Mouse (Mus musculus) gastrocnemius, postnatal 14 days (tissue): Measurements from ENCODE around the gene Fam186b. TPM values are rescaled to one million over a fixed set of nuclear protein-coding genes. Genes with fewer than 3 reads are reported as not detected.
A peak's percentile ranks its signal among the peaks of the same experiment; 100 is the strongest.

Experiments used
- DNase-seq: peaks from one replicate; pipeline ENCODE4 v3.0.0; 2021; ENCODE audit warnings: mixed read lengths
- intact Hi-C: fragments of 180-260 bp; cut with DNase I; formaldehyde crosslinking; loops from one replicate; pipeline ENCODE4 v1.15.1; 2025; ENCODE audit warnings: low total_unique reads
- total RNA-seq, 2 experiments: library from RNA; stranded (reverse); gene quantifications; 2 replicates each; pipeline ENCODE4 v1.2.3; 2021

The Fam186b gene
- total RNA-seq, 2 experiments from 2014 or later = not detected

DNA sequence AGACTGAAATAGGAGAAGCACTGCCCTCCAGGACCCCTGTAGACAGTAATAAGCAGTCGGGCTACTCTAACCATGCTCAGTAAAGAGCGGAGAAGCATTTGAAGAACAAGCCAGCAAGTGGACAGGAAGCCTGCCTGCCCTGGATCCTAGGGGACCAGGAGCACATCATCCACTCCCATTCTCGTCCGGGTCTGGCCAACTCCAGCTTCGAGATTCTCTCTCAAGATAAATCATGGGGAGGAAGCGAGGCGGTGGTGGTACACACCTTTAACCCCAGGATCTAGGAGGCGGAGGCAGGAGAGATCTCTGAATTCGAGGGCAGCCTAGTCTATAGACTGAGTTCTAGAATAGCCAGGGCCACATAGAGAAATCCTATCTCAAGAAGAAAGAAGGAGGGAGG is 28.5 kb upstream of the Fam186b start:
- DNase-seq = no peak
- intact Hi-C loops = loop anchor here (10.0 kb wide), 1 partner anchor 141 kb away; no protein-coding TSS in a partner anchor

DNA sequence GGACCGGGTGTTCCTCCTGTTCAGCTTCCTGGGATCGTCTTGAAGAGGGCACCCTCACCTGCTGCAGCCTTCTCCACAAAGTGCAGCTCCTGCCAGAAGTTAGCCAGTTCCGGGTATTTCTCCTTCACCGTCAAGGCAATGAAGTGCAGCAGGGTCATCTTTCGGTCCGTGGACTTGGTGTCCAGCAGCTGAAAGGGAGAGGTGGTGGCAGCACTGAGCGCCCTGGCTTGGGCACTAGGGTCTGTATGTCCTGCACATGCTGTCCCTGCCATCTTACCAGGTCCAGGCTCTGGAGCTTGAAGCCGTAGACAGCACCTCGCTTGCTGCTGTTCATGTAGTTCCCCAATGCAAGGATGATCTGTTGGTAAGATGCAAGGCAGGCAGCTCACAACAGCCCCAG is 25.3 kb upstream of the Fam186b start:
- intact Hi-C loops = loop anchor here (10.0 kb wide), 1 partner anchor 144 kb away; no protein-coding TSS in a partner anchor
- no peak for DNase-seq

DNA sequence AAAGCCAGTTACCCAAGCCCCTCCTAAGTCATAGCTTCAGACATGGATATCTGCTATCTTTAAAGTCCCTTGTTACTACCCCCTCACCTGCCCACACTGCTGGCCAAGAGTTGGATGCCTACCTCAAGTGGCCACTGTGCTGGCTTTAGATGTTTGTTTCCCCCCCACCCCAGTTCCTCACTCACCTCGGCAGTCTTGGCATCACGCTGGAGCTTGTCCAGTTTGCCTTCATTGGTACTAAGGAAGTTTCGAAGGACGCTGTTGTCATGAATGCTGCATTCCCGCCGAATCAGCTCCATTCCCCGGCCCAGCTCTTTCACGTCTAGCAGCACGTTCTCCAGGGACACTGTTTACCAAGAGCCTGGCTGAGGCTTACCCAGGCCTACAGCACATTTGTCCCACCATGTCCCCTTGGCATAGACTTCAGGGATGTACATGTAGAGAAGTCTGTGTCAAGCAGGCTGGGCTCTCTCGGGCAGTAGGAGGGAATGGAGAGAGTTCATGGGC is 24.5 kb upstream of the Fam186b start:
- DNase-seq = no peak
- intact Hi-C loops = loop anchor here (10.0 kb wide), 1 partner anchor 145 kb away; no protein-coding TSS in a partner anchor

DNA sequence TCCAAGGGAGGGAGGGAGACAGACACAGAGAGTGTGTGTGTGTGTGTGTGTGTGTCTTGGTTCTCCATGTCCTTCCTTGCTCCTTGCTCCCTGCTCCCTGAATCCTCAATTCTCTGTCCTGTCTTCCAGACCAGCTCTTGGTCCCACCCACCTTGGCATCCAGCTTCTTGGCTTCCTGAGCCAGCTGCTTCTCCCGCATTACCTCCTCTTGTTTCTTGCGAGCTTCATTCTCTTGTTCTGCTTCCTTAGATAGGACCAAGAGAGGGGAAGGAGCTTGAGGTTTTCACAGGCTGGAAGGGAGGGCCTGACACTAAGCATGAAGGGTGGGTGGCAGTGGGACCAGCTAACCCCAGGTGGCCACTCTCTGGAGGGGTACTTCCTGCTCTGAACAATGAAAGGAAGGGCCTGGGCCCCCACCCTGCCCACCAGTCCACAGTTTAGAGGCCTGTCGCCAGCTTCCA is 23.8 kb upstream of the Fam186b start:
- peak; percentile 61 for DNase-seq
- intact Hi-C loops = loop anchor here (2.0 kb wide), 1 partner anchor 49 kb away; no protein-coding TSS in a partner anchor

DNA sequence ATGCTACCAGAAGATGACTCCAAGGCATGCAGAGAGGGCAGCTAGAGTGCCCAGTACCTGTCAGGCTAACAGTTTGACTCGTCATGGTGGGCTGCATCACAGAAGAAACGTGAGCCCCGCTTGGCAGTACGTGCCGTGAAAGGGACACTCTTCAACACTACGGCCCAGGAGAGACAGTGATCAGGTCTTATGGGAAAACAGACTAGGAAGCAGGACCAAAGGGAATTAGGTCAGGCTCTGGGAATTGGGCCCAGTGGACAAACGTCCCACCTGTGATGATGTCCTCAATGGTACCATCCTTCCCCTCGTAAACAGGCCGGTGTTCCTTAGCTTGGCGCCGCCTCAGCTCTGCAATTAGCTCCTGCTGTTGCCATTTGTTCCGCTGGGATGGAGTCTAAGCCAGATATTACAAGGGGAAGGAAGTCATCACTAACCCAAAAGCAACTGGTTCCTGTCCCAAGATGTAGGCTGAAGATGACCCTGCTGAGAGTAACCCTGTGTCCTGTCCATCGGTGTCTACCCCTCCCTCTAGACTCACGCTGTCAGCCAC is 23.2 kb upstream of the Fam186b start:
- no peak for DNase-seq
- intact Hi-C loops = loop anchor here (2.0 kb wide), 1 partner anchor 50 kb away; no protein-coding TSS in a partner anchor

DNA sequence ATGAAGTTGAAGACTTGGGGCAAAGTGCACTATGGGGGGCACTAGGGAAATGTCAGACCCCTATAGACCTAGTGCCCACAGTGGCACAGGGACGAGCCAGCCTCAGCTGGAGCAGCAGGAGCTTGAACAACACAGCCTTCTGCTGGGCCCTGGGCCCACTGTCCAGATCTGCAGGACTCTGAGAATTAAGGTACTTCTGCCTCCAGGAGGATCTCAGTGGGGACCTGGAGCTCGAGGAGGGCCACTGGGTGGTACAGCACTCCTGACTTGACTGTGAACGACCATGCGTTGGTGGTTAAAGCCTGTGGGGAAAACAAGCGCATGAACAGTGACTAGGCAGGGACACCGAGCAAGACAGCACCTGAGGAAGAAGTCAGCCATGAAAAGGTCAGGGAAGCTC is 22.4 kb upstream of the Fam186b start:
- no peak for DNase-seq
- intact Hi-C loops = loop anchor here (2.0 kb wide), 1 partner anchor 51 kb away; no protein-coding TSS in a partner anchor

DNA sequence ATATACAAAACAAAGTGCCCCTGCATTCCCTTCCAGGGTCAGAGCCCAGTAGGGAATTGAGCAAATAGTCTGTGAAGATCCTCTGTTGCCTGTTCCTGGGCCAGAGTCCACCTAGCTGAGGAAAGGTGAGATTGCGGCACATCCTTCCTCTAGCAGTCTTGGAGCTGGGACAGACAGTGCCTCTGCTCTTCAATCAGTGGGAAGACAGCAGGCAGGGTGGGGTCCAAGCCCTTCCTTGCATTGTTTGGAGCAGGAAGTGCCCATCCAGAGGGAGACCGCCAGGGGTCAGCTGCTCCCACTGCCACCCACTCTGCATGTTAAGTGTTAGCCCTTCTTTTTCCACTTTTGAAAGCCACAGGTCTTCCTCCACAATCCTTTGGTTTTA is 21.6 kb upstream of the Fam186b start:
- intact Hi-C loops = no loop called here

DNA sequence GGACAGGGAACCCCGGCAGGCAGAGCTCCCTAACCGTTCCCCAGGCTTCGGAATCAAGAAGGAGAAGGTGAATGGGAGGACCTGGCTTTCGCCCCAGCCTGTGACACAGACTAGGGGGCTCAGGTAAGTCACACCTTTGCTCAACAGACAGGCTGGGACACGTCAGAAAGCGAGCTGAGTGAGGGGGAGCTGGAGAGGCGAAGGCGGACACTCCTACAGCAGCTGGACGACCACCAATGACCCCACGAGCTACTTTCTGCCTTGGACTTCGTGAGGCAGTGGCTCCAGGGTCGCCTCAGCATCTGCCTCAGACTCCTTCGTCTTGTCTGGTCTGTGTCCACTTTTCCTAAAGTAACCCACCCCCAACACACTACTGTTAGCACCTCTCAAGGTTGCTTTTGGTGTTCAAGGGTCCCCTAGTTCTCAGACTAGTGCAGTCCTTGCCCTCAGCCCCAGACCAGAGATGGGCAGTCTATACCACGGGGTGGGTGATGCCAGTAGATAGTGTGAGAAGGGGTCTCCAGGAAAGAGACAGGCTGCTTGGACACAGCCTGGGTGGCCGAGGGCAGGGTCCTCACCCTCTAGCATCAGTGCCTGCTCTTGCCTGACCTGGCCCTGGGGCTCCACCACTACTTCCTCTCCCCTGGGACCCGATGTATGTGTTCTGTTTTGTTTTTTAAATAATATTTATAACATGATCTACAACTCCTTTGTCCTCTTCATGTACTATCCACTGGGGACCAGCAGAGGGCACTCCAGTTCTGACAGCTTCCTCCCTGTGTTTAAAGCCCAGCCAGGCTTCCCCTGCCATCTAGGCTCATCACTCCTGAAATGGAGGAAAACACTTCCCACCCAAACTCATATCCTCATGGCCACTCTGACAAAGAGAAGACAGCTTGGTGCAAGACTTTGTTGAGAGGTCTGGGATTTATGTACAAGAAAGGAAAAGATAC is 20.9 kb upstream of the Fam186b start:
- DNase-seq = peak; percentile 80
- intact Hi-C loops = no loop called here

More for the DNA sequence above, 21.6 kb upstream of the Fam186b start:
- no peak for DNase-seq

DNA sequence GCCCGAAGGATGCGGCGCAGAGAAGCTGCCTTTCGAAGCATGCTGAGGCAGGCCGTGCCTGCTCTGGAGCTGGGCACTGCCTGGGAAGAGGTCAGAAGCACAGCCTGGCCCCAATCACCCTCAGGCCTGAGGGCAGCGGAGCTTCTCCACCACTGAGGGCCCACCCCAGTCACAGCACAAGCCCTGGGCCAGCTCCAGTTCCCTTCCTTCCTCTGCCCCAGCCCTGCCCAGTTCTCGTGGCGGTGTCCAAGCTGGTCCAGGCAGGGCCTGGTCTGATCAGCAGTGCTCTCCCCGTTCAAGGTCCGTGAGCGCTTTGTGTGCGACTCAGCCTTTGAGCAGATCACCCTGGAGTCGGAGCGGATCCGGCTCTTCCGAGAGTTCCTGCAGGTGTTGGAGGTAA is 19.2 kb upstream of the Fam186b start:
- no peak for DNase-seq
- intact Hi-C loops = no loop called here

DNA sequence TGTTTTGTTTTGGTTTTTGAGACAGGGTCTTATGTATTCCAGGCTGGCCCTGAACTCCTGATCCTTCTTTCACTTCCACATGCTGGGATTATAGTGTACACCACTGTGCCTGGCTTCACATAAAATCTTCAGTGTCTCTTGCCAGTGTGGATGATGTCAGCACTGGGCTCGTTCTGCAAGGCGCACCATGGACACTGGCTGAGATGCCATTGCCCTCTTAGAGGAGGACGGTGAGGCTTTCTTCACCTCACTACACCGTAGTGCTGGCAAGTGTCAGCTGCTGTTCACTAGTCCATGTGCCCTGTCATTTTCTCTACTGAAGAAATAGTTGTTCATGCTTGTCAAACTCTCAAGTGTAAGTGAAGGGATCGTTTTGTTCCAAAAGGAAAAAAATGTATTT is 14.9 kb upstream of the Fam186b start:
- intact Hi-C loops = no loop called here
- DNase-seq = no peak

DNA sequence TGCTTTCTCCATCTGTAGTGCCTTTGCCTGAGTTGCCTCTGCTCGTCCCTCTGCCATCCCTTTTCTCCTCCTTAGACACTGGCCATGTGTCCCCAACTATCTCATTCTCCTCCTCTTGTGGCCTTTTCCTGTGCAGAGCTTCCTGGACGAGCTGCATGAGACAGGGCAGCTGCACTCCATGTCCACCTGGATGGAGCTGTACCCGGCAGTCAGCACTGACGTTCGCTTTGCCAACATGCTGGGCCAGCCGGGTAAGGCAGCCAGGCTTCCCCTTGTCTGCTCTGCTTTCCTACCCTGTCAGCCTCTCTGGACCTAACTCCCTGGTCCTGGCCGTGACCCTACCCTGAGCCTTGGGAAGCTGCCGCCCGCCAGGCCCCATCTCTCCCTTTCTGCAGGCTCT is 13.9 kb upstream of the Fam186b start:
- DNase-seq = no peak
- intact Hi-C loops = no loop called here

DNA sequence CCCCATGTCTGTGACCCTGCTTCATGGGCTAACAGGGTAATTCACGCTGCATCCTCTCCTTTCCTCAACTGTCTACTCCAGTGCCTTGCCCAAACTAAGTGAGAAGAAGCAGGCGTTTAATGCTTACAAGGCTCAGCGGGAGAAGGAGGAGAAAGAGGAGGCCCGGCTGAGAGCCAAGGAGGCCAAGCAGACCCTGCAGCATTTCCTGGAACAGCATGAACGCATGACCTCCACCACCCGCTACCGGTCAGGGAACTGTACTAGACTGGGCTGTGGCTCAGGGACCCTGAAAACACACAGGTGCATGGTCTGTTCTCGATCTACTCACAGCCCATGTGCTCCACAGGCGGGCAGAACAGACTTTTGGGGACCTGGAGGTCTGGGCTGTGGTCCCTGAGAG is 11.8 kb upstream of the Fam186b start:
- DNase-seq = no peak
- intact Hi-C loops = no loop called here

DNA sequence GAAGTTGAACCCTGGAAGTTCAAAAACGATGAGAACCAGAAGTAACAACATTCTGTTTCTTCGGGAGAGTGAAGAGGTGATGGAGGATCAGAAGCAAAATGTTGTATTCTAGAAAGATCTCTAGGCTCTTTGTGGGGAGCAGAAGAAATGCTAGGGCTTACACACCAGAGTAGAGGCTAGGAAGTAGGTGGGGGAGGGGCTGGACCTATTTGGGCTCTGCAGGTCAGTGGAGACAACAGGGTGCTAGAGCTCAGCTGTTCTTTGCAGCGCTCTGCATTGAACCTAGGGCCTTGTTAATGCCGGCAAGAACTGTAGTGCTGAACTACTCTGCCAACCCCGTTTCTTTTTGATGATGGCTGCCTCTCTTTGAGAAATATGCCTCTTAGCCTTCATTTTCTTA is 525 bp upstream of the Fam186b start:
- intact Hi-C loops = no loop called here

DNA sequence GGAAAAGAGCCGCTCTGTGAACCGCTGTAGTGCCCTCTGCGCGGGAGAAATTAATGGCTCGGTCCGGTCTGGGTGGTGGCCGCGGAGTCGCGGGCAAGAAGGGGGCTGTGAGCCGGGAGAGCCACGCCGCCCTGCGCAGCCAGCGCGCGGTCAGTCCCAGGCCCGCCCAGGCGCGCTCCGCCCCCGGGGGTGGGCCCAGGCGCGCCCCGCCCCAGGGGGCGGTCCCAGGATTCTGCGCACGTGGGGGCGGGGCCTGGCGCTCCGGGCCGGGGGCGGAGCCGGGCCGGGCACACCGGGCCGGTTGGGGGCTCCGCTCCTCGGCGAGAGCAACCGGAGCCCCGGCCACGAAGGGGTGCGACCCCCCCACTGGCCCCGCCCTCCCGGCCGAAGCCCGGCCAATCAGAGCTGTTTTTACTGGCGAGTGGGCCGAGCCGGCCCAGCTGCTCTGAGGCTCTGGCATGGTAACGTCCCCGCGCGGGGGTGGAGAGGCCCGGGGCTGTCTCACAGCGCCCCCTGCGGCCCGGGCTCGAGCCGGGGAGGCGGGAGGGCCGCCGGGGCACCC is 794 bp downstream of the Fam186b start, which contains the start of gene Prpf40b:
TSS of gene Prpf40b (plus strand) at position 275 of the 562 bp plus-strand sequence.
- DNase-seq = peak; percentile 95
- intact Hi-C loops = no loop called here

More for the DNA sequence above, 525 bp upstream of the Fam186b start:
- DNase-seq = no peak

DNA sequence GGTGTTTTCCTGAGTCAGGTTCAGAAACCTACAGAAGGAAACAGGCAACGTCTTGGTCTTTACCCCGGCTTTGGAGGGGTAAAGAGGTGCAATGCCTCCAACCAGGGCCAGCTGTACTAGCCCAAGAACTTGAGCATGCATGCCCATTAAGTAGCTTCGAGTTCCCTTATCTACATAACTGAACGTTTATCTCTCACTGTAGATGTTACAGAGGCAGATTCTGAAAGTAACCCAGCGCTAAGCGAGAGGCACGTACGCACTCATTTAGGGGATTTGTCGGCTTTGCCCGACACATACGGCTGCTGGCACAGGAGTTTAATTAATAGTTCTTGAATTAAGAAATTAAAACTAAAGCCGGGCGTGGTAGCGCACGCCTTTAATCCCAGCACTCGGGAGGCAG is 1.4 kb downstream of the Fam186b start:
- intact Hi-C loops = no loop called here
- no peak for DNase-seq

DNA sequence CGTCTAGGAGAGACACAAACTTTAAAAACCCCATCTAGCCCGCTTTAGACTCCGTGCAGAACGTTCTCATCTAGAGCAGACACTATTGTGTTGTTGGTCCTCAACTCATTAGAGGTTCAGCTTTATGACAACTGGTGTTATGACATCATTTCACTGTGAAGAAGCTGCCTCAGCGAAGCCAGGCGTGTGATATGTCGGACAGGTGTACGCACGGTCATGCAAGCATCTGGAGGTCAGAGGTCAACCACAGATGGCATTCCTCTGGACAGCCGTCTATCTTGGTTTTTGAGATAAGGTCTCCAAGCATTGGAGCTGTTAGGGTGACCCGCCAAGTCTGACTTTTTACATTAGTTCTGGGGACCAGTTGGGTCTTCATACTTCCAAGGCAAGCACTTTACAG is 5.1 kb downstream of the Fam186b start:
- no peak for DNase-seq
- intact Hi-C loops = no loop called here

DNA sequence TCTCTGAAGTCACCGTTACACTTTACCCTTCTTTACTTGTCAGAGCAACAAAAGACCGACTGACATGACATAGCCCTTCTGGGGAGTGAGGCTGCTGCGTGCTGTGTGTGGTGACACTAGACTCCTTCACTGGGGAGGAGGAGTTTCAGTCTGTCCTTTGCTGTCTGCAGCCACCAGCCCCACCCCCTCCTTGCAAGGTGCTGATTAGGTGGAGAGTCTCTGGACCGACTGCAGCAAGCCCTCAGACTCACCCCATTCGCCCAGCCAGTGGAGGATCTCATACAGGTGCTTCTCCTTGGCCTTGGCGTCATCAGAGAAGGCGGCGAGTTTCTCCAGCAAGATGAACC is 10.5 kb downstream of the Fam186b start:
- no peak for DNase-seq
- intact Hi-C loops = no loop called here

DNA sequence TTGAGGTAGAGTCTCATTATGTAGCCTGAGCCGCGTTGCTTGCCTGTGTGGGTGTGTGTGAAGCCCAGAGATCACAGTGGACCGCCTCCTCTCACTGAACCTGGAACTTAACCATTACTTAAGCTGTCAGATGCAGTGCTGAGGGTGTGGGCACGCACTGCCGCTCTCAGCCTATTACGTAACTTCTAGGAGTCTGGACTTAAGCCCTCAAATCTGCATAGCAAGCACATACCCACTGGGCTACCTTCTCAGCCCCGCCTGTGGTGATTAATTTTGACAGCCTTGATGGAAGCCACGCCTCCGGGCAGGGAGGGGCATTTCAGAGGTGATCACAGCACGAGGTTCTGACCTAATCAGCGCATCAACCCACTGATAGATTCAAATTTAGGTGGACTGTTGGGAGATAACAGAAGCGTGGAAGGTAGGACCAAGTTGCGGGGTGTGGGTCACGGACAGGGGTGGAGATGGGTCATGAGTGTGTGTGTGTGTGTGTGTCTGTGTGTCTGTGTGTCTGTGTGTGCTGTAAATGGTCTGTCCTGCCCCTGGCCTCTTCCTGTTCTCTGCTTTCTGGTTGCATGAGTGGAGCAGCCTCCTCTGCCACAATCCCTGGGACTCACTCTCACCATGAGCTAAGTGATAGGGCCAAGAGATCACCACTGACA is 11.0 kb downstream of the Fam186b start:
- intact Hi-C loops = no loop called here
- no peak for DNase-seq

DNA sequence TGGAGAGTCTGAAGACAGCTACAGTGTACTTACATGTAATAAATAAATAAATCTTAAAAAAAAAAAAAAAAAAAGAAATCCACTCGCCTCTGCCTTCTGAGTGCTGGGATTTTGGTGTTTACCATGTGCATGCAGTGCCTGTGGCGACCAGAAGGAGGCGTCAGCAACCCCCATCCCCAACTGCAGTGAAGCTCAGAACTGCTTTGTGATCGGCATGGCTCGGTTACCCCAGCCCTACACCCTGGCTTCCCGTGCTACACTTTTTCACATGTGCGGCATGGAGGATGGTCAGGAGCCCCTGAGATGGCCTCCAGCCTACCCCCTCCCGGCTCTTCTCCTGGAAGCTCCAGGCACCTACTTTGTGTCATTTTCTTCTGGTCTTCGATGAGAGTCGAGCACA is 12.2 kb downstream of the Fam186b start:
- intact Hi-C loops = no loop called here
- no peak for DNase-seq

DNA sequence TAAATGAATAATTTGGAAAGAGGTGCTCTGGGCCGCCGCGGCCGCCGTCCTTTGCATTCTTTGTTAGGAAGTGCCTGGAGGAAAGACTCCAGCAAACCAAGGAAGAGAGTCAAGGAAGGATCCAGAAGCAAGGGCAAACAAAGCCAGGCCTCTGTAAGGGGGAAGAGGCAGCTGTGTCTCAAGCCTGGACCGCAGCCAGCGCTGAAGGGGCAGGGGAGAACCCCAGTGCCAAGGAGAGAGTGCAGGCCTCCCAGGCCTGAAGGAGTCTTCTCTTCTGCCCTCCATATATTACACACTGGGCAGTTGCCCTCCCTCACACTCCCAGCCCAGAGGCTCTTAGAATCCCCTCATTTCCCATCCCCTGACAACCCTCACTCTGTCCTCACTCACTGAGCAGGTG is 17.4 kb downstream of the Fam186b start:
- DNase-seq = no peak
- intact Hi-C loops = no loop called here
